Mouse (Mus musculus) C2C12 (cell line): Measurements from ENCODE around the gene Slc46a3.

Source experiments
- CEBPB ChIP-seq: IDR thresholded peaks from one replicate; pipeline ENCODE4 v1.6.1; 2011; ENCODE audit warnings: low read depth, mild to moderate bottlenecking, control low read depth, moderate library complexity
- CTCF ChIP-seq: IDR thresholded peaks from one replicate; pipeline ENCODE4 v1.5.1; 2011; ENCODE audit not compliant: control insufficient read depth, insufficient read depth, insufficient read length
- FOSL1 ChIP-seq: IDR thresholded peaks from one replicate; pipeline ENCODE4 v1.8.0; 2011; ENCODE audit warnings: mild to moderate bottlenecking, low read length; ENCODE audit not compliant: poor library complexity, insufficient read depth, severe bottlenecking
- MYOD1 ChIP-seq: IDR thresholded peaks from one replicate; pipeline ENCODE4 v1.6.1; 2011; ENCODE audit warnings: low read depth; ENCODE audit not compliant: control insufficient read depth, insufficient read length
- MYOG ChIP-seq: IDR thresholded peaks from one replicate; pipeline ENCODE4 v1.6.1; 2011; ENCODE audit not compliant: control insufficient read depth, insufficient read length; ENCODE audit errors: extremely low read depth

DNA sequence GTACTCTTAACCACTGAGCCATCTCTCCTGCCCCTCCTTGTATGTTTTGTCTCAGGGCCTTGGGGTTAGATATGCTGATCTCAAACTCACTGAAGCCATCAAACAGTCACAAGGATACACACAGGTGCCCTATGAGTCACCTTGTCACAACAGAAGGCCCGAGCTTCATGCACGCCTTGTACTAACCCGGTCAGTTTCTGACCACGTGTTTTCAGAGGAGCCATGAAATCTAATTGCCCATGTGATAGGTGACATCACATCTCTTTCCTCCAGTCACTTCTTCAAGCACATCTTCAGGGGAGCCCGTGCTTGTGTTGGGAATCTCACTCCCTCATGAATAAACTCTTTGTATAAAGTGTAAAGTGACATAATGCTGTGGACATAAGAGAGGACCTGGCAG, 30.0 kb upstream of the Slc46a3 start:
- no peak for TF ChIP-seq MYOD1
- TF ChIP-seq CTCF, result no peak
- TF ChIP-seq MYOG, result no peak
- no peak for TF ChIP-seq FOSL1
- no peak for TF ChIP-seq CEBPB
